Mouse (Mus musculus): ENCODE measurements around the gene Bysl. TPM values are rescaled to one million over a fixed set of nuclear protein-coding genes. Genes with fewer than 3 reads are reported as not detected.
"Not testable (repeated sequence)": the region's sequence is repeated elsewhere in the genome, so short reads cannot be mapped to it uniquely, and the experiment has no call there.

Bysl gene
- total RNA-seq (2015; ENCODE audit: low replicate concordance), result 5.9 and 8.3 TPM in 2 replicates
- total RNA-seq (2017; ENCODE audit: low replicate concordance), result 8.4 and 10.4 TPM in 2 replicates

GRCm38 (mm10) chr17:47610849-47611660 is at the start of gene Bysl, which contains the start of the genes Med20 and Gm20517:
Gene Bysl (minus strand): TSS chr17:47611492.
Gene Med20 (plus strand): TSS chr17:47611582.
Gene Gm20517 (plus strand): TSS chr17:47611589.
- peak; percentile 88 for ATAC-seq (replicated peaks; ENCODE audit: low FRiP score, poor library complexity, severe bottlenecking)

DNA sequence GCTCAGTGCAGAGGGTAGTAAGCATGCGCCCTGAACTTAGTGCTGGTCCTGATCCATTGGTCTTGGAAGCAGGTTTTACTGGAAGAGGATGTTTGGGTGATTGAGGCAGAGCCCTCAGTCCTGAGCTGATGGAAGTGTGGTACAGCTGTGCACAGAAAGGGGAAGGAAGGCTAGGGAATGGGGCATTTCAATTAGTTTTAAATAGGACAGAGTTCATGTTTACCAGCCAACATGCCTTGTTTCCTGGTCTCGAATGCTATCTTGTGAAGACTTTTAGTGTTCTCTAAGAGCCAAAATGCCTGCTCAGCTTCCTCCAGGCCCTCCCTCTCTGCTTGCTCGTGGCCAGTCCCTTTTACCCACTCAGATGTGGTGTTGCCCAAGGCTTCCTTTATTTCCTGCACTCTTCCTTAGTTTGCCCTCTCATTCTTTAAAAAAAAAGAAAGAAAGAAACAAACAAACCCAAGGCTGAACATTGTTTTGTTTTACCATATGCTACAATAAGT is 47.5 kb upstream of the Bysl start:
- ATAC-seq (replicated peaks; ENCODE audit: low FRiP score, poor library complexity, severe bottlenecking), result no peak

DNA sequence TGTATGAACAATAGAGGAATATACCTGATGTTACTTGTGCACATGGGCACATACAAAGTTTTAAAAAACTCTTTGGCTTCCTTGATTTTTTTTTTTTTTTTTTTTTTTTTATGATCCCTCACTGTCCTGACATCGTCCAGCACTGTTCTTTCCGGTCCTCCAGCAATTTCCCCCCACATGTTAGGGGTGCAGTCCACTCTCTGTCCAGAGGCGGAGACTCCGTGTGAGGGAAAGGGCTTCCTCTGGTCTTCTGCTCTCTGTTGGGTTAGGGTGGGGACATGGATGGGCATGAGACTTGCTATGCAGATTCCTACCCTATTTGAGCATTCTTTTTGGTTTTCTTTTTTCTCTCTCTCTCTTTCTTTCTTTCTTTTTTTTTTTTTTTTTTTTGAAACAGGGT is 46.6 kb upstream of the Bysl start:
- no peak for ATAC-seq (replicated peaks; ENCODE audit: low FRiP score, poor library complexity, severe bottlenecking)

- ATAC-seq (replicated peaks; ENCODE audit: low FRiP score, poor library complexity, severe bottlenecking), result no peak
These were observed 44.4 kb upstream of the Bysl start for GRCm38 (mm10) chr17:47655697-47656096.

DNA sequence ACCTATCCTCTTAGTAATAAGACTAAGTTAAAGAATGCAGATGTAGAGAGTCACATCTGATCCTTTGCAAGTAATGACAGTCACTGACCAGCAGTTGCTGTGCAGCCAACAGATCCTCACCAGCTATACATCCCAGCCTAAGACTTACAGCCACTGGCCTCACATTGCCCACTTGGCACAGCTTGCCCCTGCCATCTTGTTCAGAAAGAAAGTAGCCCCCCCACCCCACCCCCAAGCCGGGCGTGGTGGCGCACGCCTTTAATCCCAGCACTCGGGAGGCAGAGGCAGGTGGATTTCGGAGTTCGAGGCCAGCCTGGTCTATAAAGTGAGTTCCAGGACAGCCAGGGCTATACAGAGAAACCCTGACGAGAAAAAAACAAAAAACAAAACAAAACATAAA is 43.1 kb upstream of the Bysl start:
- ATAC-seq (replicated peaks; ENCODE audit: low FRiP score, poor library complexity, severe bottlenecking), result not testable (repeated sequence)

DNA sequence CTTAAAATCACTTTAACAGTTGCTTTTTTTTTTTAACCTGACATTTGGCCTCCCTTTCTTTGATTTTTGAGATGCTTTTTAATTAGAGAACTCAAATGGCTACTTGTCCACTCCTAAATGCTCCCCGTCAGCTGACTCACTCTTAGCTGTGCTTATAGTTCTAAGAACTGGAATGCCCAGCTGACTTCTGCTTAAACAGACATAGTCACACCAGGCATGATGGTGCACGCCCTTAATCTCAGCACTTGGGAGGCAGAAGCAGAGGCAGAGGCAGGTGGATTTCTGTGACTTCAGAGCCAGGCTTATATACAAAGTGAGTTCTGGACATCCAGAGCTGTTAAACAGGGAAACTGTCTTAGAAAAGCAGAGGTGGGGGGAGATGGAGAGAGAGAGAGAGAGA is 40.7 kb upstream of the Bysl start:
- no peak for ATAC-seq (replicated peaks; ENCODE audit: low FRiP score, poor library complexity, severe bottlenecking)

GRCm38 (mm10) chr17:47648966-47649365 is 37.7 kb upstream of the Bysl start:
- no peak for ATAC-seq (replicated peaks; ENCODE audit: low FRiP score, poor library complexity, severe bottlenecking)

DNA sequence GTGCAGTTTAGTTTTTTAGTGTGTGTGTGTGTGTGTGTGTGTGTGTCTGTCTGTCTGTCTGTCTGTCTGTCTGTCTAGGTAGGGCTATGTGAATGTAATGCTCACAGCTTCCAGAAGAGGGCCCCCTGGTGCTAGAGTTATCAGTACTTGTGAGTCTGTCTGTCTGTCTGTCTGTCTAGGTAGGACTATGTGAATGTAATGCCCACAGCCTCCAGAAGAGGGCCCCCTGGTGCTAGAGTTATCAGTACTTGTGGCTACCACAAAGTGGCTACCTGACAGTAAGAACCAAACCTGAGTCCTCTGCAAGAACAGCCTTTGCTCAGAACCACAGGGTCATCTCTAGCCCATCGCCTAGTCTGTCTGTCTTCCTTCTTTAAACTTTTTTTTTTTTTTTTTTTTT is 35.4 kb upstream of the Bysl start:
- ATAC-seq (replicated peaks; ENCODE audit: low FRiP score, poor library complexity, severe bottlenecking), result peak; percentile 76

DNA sequence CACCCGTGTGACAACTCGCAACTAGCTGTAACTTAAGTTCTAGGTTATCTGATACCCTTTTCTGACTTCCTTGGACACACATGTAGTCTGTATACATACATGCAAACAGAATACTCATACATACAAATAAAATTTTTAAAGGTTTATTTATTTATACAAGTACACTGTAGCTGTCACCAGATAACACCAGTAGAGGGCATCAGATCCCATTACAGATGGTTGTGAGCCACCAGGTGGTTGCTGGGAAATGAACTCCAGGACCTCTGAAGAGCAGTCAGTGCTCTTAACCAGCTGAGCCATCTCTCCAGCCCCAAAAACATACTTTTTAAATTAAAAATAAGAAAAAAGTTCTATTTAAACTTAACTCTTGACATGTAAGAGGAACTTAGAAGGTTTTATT is 31.7 kb upstream of the Bysl start:
- no peak for ATAC-seq (replicated peaks; ENCODE audit: low FRiP score, poor library complexity, severe bottlenecking)

GRCm38 (mm10) chr17:47633999-47634770 is 22.9 kb upstream of the Bysl start:
- no peak for ATAC-seq (replicated peaks; ENCODE audit: low FRiP score, poor library complexity, severe bottlenecking)

DNA sequence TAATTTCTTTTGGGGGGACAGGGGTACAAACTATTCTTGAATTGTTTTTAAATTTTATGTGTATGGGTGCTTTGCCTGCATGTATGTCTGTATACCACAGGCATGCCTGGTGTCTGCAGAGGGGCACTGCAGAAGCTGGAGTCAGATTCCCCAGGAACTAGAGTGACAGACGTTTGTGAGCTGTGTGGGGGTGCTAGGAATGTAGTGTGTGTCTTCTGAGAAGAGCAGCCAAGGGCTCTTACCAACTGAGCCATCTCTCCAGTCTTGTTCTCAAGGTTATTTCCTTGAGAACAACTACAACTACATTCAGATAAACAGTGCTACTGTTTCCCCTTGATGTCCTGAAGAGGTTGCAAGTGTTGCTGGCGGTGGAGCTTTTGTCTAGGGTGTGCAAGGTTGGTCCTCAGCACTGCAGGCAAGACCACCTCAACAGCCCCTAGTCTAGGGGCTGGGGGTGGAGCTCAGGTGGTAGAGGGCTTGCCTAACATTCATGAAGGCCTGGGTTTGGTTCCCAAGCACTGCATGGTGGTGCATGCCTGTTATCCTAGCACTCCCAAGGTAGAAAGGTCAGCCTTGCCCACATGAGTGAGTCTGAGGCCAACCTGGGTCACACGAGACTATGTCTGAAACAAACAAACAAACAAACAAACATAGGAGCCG is 21.0 kb upstream of the Bysl start:
- ATAC-seq (replicated peaks; ENCODE audit: low FRiP score, poor library complexity, severe bottlenecking), result no peak

- ATAC-seq (replicated peaks; ENCODE audit: low FRiP score, poor library complexity, severe bottlenecking), result peak; percentile 37; the same call in 1 of the 2 replicates
These were observed 19.4 kb upstream of the Bysl start, which contains the start of gene Usp49 for GRCm38 (mm10) chr17:47630678-47631065. Gene Usp49 (plus strand): TSS chr17:47630690.

GRCm38 (mm10) chr17:47629717-47630677 is 18.7 kb upstream of the Bysl start:
- peak; percentile 49 for ATAC-seq (replicated peaks; ENCODE audit: low FRiP score, poor library complexity, severe bottlenecking)

- ATAC-seq (replicated peaks; ENCODE audit: low FRiP score, poor library complexity, severe bottlenecking), result peak; percentile 89
These were observed 17.8 kb upstream of the Bysl start for GRCm38 (mm10) chr17:47628851-47629676.

- no peak for ATAC-seq (replicated peaks; ENCODE audit: low FRiP score, poor library complexity, severe bottlenecking)
These were observed 16.5 kb upstream of the Bysl start for GRCm38 (mm10) chr17:47627791-47628190.

DNA sequence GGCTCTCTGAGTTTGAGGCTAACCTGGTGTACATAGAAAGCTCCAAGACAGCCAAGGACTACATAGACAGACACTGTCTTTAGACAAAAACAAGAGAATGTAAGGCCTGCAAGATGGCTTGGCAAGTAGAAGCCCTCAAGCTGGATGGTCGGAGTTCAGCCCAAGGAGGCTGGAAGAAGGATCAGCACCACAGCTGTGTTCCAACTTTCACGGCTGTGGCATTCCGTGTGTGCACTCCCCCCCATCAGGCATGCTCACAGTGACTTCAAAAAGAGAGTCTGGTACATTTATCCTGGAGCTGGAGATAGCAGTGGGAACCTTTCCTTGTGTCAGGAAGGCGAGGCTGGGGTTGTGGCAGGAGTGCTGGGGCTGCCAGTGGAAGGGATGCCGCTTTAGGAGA is 14.7 kb upstream of the Bysl start:
- ATAC-seq (replicated peaks; ENCODE audit: low FRiP score, poor library complexity, severe bottlenecking), result no peak

GRCm38 (mm10) chr17:47625088-47625487 is 13.8 kb upstream of the Bysl start:
- ATAC-seq (replicated peaks; ENCODE audit: low FRiP score, poor library complexity, severe bottlenecking), result no peak

DNA sequence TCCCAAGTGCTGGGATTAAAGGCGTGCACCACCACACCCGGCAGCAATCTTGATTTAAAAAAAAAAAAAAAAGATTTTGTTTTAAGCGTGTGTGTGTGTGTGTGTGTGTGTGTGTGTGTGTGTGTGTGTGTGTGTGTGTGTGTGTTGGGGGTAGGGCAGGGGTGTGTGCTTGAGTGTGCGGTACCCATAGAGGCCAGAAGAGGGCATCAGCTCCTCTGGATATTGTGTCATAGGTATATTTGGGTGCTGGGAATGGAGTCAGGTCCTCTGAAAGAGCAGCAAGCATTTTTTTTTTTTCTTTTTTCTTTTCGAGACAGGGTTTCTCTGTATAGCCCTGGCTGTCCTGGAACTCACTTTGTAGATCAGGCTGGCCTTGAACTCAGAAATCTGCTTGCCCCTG is 13.3 kb upstream of the Bysl start:
- not testable (repeated sequence) for ATAC-seq (replicated peaks; ENCODE audit: low FRiP score, poor library complexity, severe bottlenecking)

Data from erythroid progenitor cell, adult 5-6 weeks (primary cell).